Mouse (Mus musculus) ES-Bruce4 (cell line): ENCODE data around the gene Trim5. TPM values are rescaled to one million over a fixed set of nuclear protein-coding genes. Genes with fewer than 3 reads are reported as not detected.
"Not testable (repeated sequence)": the region's sequence is repeated elsewhere in the genome, so short reads cannot be mapped to it uniquely, and the experiment has no call there.

Experiments
- H3K27ac ChIP-seq: 2 replicates; pipeline ENCODE4 v1.5.1; 2012; ENCODE audit warnings: low read length, inconsistent platforms; ENCODE audit not compliant: insufficient read depth
- H3K27me3 ChIP-seq: 2 replicates; pipeline ENCODE4 v1.6.1; 2012; ENCODE audit warnings: mild to moderate bottlenecking, low read length, inconsistent platforms; ENCODE audit not compliant: control insufficient read depth, poor library complexity, insufficient read depth, severe bottlenecking
- H3K36me3 ChIP-seq: 2 replicates; pipeline ENCODE4 v1.6.1; 2012; ENCODE audit warnings: inconsistent platforms, mild to moderate bottlenecking, low read length, moderate library complexity; ENCODE audit not compliant: control insufficient read depth, poor library complexity, insufficient read depth, severe bottlenecking
- H3K4me1 ChIP-seq: one replicate; pipeline ENCODE4 v1.8.1; 2011; ENCODE audit warnings: low read length; ENCODE audit not compliant: control insufficient read depth, insufficient read depth
- H3K4me3 ChIP-seq: 2 replicates; pipeline ENCODE4 v1.5.1; 2011; ENCODE audit warnings: low read depth, mild to moderate bottlenecking, low read length
- H3K9ac ChIP-seq: 2 replicates; pipeline ENCODE4 v1.6.1; 2012; ENCODE audit warnings: low read depth, mild to moderate bottlenecking, inconsistent platforms; ENCODE audit not compliant: poor library complexity, severe bottlenecking
- H3K9me3 ChIP-seq: replicated peaks from 2 replicates; pipeline ENCODE4 v1.6.1; 2012; ENCODE audit warnings: mild to moderate bottlenecking, low read length, inconsistent platforms; ENCODE audit not compliant: control insufficient read depth, poor library complexity, insufficient read depth, severe bottlenecking
- CTCF ChIP-seq: IDR thresholded peaks from one replicate; pipeline ENCODE4 v1.8.1; 2011; ENCODE audit warnings: low read depth, low read length
- EP300 ChIP-seq: IDR thresholded peaks from 2 replicates; pipeline ENCODE4 v1.6.1; 2011; ENCODE audit warnings: low read depth, low read length; ENCODE audit not compliant: insufficient read depth
- POLR2A ChIP-seq: IDR thresholded peaks from one replicate; pipeline ENCODE4 v1.8.1; 2011; ENCODE audit warnings: low read length; ENCODE audit not compliant: insufficient read depth
- polyA plus RNA-seq: library from polyadenylated mRNA; stranded (reverse); fragments of >200 nt; gene quantifications from 2 replicates; pipeline ENCODE4 v1.2.4, GENCODE M21; 2011; ENCODE audit warnings: low read depth; ENCODE audit not compliant: missing spikeins, insufficient read depth, insufficient read length

The Trim5 gene
- polyA plus RNA-seq, 1 experiment, result 2.5 TPM

DNA sequence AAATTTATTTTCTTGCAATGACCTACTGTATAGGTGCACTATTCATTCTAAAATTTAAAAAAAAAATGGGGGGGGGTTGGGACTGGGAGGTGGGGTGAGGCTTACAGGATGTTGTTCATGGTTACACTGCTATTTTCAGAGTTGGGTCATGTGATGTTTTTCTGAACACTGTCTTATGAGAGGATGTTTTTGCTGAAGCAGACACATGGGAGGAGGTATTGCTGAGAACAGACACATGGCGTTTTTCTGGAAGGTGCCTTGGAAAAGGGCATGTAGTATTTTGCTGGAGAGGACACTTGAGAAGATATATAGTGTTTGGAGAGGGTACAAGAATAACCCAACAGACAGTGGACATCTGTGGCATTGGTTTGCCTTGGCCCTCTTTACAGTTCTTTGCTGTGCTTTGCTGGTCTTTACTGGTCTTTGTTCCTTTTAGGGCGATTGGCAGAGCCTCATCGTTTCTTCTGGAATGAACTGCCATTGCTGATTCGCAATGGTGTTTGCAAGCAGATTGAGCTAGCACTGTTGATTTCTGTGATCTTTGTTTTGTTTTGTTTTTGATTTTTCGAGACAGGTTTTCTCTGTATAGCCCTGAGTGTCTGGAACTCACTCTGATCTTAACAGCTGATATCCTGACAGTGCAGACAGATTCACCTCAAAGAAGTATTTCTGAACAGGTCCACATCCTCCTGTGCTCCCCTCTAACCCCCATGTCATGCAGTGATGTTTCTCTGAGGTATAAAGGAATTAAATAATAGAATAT is 3.9 kb upstream of the Trim5 start:
- Histone ChIP-seq H3K36me3 (no peaks in the 10 kb centered on the region), H3K9me3 (no peaks in the 10 kb centered on the region), H3K27me3 (no peaks in the 10 kb centered on the region), H3K27ac (no peak overlapping the region), H3K9ac (no peak overlapping the region), H3K4me1 (peaks cover 2% of the 10 kb centered on the region), H3K4me3 (no peak overlapping the region)
- TF ChIP-seq EP300, result no peak
- TF ChIP-seq CTCF, result no peak
- no peak for TF ChIP-seq POLR2A

DNA sequence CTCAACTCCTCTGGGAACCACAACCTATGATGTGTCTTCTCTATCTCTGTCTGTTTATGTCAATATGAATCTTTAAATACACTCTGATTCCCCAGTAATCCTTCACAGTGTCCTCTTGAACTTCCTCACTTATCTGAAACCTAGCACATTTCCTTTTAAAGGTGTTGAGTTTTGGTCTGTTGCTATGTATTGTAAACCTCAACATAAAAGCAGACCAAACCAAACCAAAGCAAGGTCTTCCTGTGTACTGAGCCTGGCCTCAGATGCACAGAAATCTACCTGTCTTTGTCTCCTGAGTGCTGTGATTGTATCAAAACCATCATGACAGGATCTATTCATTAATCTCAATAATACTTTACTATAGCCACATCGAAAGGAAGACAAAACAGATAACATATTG is 2.7 kb upstream of the Trim5 start:
- no peaks in the 10 kb centered on the region for H3K36me3 ChIP-seq
- peaks cover 2% of the 10 kb centered on the region for H3K4me1 ChIP-seq
- H3K9ac ChIP-seq, result no peak overlapping the region
- no peaks in the 10 kb centered on the region for H3K9me3 ChIP-seq
- H3K4me3 ChIP-seq, result no peak overlapping the region
- no peaks in the 10 kb centered on the region for H3K27me3 ChIP-seq
- H3K27ac ChIP-seq, result no peak overlapping the region
- TF ChIP-seq EP300 (no peak), POLR2A (no peak), CTCF (no peak)

DNA sequence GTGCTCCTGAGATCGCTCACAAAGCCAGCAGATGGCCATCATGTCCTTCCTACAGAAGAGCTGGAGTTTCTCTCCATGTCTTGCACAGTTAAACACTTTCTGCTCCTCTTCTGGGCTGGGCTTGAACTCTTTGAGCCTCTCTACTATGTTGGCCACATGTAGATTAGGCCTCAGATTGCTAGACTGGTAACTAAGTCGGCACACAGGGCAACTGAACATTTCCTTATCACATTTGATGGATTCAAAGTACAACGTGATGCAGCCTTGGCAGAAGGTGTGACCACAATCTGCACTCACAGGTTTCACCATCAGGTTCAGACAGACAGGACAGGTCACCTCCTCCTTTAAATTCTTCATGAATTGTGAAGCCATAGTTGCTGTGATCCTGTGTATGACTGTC is 8.5 kb downstream of the Trim5 start:
- H3K9ac ChIP-seq, H3K27me3 ChIP-seq, H3K27ac ChIP-seq, H3K4me3 ChIP-seq, H3K9me3 ChIP-seq, H3K36me3 ChIP-seq, H3K4me1 ChIP-seq: not testable (repeated sequence)

DNA sequence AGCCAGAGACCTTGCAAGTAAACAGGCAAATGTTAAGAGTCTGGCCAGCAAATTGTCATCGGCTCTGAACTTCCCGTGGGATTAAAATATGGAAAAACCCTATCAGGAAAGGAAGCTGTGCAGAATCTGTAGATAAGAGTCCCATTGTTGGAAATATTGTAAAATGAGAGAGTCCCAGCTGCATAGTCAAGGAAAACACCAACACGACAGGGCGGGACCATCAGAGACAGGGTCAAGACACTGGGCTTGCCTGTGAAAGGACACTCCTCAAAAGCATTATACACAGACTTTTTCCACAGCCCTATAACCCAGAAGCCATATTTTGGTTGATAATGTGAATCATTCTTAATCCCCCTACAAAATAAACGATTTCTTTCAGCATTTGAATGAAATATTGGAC is 22.6 kb downstream of the Trim5 start:
- not testable (repeated sequence) for H3K27me3 ChIP-seq, H3K27ac ChIP-seq, H3K36me3 ChIP-seq

DNA sequence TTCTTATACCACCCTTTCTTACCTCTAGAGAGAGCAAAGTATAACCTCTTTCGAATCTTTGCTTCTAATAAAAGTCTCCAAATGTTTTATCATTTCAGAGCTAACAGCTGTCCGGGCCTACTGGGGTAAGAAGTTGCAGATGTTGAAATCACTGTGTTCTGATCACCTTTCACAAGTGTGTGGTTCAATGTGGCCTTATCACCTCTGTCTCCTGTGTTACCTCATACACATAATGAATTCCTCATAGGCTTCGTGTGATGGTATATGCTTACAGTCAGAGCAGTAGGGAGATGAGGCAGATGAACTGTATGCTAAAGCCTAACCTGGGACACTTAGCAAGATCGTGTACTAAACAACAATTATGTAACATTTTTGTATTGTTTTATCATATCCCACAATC is 27.5 kb downstream of the Trim5 start:
- H3K4me3 ChIP-seq, H3K9me3 ChIP-seq, H3K4me1 ChIP-seq: not testable (repeated sequence)

More for the DNA sequence above, 22.6 kb downstream of the Trim5 start:
- H3K9me3 ChIP-seq, H3K4me3 ChIP-seq, H3K9ac ChIP-seq, H3K4me1 ChIP-seq: not testable (repeated sequence)

DNA sequence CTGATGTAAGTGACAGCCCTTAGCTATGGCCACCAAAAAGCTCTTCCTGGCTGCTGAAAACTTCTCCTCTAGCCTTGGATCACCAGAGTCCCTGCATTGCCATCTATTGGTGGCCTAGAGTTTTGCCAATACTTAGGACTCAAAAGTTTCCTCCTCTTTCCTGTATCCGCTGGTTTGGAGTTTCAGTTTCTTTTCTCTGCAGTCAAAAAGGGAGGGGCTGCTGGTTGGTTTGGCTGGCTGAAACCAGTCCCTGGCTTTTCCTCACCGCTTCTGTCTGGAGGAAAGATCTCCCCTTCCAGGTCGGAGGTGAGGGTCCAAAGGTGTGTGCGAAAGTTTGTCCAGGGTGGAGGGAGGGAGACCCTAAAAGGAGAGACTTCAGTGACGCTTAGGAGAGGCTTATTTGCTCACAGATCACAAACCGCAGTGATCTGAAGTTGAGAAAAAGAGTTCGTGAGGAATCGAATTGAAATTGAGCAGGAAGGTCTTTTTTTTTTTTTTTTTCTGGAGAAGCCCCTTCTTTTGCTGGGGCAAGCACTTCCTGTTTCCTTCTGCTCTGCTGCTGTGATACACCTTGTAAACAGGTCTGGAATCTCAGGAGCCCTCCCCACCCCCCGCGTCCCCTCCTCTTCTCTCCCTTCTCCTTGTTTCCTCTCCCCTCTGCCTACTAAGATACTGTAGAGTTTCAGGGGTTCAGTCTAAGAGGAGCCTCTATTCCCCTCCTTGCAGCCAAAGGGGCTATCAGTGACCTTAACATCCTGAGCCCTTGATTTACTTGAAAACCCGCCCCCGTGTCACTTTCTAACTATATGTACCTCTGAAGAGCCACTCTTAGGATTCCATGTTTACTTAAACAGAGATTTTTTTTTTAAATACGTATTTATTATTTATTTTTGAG is 43.4 kb downstream of the Trim5 start, which contains the start of gene Trim34a:
Gene Trim34a (plus strand): TSS at position 171 of the 895 bp plus-strand sequence.
- Histone ChIP-seq H3K4me1 (no peaks in the 10 kb centered on the region), H3K9me3 (no peaks in the 10 kb centered on the region), H3K36me3 (no peaks in the 10 kb centered on the region), H3K4me3 (peak within 1 kb of the TSS; percentile 81), H3K9ac (peak within 1 kb of the TSS; percentile 92), H3K27me3 (no peaks in the 10 kb centered on the region), H3K27ac (peak within 1 kb of the TSS; percentile 100)
- TF ChIP-seq CTCF (no peak), EP300 (0 out of 2 replicates have a peak, but pooled peaks have one; percentile 57), POLR2A (peak; percentile 26)

More for the DNA sequence above, 27.5 kb downstream of the Trim5 start:
- not testable (repeated sequence) for H3K27ac ChIP-seq, H3K36me3 ChIP-seq, H3K9ac ChIP-seq, H3K27me3 ChIP-seq
